Mouse (Mus musculus) lung, postnatal 36 days (tissue): ENCODE data around the gene Hba-a1.
"Not testable (repeated sequence)": the region's sequence is repeated elsewhere in the genome, so short reads cannot be mapped to it uniquely, and the experiment has no call there.

ENCODE experiments used
- DNase-seq: peaks from one replicate; pipeline ENCODE4 v3.0.0; 2022; ENCODE audit warnings: mixed read lengths

Hba-a1 gene

GRCm38 (mm10) chr11:32283091-32283777 lies at the start of gene Hba-a1:
Gene Hba-a1 (plus strand): TSS chr11:32283511.
- DNase-seq, result not testable (repeated sequence)

DNA sequence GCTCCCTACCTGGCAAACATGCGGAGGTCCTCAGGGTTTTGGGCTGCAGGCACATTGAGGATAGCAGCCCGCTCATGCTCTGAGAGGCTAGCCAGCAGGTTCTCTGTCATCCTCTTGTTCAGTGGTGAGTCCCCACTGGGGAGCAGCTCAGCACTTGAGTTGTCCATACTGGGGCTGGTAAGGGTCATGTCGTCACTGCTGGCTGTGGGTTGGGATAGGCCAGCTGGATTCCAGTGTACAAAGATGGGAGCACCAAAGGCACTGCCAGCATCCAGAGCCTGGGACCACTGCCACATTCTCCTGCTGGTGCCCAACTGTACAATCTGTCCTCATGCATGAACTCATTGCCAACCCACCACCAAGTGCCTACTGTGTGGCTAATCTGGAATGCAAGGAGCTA lies 49.4 kb upstream of the Hba-a1 start:
- DNase-seq, result no peak

DNA sequence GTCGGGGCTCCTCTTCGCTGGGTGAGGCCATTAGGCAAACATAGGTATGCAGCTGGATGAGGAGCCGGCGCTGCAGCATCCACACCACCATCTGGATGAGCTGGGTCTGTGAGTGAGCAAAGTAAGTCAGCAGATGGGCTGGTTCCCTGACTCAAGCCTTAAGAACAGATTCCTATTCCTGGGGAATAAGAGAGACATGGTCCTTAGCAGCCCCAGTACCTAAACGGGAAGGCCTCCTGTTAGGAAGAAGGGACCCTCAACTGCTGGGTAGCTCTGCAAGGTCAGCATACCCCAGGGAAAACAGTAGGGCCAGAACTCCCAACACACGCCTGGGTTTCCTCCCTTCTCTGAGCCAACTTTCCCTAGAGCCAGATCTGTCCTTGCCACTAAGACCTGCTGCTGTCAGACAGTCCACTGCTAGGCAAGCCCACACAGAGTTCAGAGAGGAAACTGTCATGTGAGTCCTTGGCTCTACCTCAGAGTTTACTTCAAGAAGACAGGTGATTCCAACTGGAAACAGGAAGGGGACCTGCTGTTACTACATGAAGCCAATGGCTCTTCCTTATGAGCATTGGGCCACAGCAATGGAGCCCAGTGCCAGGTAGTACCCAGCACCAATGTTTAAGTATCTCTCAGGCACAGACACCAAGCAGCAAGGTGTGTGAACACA lies 48.4 kb upstream of the Hba-a1 start:
- DNase-seq, result no peak

GRCm38 (mm10) chr11:32235646-32236045 lies 47.7 kb upstream of the Hba-a1 start:
- peak; percentile 45 for DNase-seq

DNA sequence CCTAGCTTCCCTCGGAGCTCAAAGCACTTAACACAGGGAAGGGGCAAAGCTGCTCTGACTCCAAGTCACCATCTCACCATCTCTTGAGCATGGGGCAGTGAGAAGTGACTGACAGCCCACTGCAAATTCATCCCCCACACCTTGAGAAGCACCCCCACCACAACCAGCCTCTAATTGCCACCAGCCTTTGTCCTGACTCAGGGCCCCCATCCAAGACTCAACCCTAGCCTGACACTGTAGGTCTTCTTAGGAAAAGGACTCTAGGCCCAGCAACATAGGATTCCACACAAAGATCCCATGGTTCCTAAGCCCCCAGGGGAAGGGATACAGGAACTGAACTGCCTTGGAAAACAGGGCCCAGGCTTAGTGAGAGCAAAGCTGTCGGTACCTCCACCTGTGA lies 47.2 kb upstream of the Hba-a1 start:
- DNase-seq, result no peak

DNA sequence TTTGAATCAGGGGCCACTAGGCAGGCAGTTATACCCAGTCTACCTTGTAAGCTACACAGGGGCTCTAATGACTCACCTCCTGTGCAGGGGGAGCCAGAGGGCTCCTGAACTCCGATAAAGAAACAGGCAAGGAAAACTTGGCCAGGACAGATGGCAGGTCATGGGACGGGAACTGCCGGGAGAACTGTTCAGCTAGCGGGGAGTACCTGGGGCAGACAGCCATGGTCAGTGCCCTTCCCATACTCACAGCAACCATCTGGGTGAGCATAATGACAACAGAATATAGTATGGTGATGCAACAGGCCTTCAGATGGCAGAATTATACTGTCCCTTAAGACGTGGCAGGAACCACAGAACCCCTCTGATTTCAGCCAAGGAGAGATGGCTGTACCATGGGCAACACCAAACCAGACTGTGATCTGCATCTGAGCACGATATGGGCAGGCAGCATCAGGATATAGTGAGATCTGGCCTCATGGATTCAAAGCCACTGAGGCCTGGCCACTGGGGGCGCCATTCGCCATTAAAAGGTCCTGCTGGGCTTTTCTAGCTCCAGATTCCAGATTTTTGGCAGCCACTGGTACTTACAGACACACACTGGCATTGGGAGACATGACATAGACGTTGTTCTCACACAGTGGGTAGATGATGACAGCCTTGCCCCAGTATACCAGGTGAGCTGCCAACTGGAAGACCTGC lies 46.5 kb upstream of the Hba-a1 start:
- DNase-seq, result peak; percentile 78

DNA sequence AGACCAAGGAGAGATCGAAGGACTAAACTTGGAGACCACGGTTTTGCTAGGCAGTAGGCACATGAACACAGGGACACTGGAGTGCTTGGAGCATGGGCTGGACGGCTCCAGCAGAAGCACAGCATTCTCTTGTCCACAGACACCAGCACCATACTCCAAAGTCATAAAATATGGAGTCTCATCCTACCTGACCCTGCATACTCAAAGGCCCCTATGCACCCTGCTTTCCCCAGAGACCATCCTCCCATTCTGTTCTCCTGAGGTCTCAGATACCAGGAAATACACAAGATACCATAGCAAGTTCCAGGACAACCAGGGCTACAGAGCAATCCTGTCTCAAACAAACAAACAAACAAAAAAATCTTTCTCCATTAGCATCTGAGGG lies 45.9 kb upstream of the Hba-a1 start:
- DNase-seq, result no peak

GRCm38 (mm10) chr11:32238093-32238860 lies 45.0 kb upstream of the Hba-a1 start:
- peak; percentile 84 for DNase-seq

GRCm38 (mm10) chr11:32241391-32241790 lies 41.9 kb upstream of the Hba-a1 start:
- no peak for DNase-seq

DNA sequence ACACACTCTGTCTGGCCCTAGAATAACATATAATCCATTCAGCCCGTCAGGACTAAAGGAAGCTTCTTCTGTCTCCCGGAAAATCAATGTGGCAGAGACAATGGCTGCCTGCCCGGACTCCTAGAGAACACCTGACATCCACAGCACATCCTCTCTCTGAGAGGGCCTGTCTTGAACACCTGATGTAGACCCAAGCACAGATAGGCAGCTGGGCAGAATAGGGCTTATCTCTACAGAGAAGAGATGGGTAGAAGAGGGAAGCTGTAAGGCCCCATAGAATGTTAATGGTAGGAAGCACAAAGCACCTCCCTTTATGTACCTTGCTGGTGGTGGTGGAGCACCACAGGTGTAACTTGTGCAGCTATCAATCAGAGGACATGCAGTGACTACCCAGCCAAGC lies 41.1 kb upstream of the Hba-a1 start:
- DNase-seq, result no peak

- DNase-seq, result no peak
Measured at GRCm38 (mm10) chr11:32243205-32243955, 39.9 kb upstream of the Hba-a1 start.

DNA sequence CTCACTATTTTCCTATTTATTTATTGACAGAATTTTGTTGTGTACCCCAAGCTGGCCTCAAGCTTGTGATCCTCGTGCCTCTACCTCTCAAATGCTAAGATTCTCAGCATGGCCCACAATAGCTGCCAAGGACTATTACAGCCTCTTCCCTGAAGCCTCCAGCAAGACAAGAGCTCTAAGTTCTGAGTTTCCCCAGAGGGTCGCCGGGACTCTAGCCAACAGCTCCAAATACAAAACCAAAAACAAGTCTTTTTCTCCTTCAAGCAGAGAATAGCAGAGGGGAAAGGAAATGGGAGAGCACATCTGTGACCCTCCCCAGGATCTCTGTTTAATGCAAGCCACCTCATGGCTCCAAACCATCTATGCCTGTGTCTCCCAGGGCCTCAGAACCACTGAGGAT lies 39.2 kb upstream of the Hba-a1 start:
- DNase-seq, result no peak

GRCm38 (mm10) chr11:32244617-32245016 lies 38.7 kb upstream of the Hba-a1 start:
- DNase-seq, result no peak

DNA sequence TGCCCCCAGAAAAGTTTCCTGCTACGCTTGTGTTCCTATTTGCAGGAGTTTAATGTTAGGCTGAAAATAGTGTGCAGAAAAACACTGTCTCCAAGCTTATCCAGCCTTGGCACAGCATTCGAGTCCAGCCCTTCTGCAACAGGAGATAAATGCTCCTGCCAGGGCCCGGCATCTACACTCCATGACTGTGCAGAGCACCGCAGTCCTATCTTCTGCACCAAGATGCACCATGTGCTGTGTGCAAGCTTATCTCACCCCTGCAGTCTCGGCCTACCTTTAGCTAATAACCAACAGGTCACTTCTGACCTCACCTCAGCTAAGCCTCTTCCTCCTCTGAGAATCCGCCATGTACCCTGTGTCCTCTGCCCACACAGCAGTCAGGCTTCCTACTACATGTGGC lies 37.7 kb upstream of the Hba-a1 start:
- DNase-seq, result no peak

DNA sequence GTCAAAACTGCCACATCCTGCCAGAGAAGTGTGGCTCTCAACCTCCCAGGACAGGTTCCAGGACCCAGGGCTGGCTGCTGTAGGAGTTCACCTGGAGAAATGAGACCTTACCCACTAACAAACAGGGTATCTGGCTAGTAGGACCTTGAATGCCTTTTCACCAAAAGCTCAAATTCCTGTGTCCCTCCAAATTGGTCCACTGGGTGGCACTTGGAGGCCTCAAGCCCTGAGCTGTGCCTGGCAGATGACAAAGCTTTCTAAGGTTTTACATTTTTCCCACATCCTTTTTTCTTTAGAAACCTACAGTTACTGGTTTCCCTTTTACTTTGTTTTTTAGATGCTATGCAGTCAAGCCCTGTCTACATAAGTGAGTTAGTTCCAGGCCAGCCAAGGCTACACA lies 36.2 kb upstream of the Hba-a1 start:
- no peak for DNase-seq

DNA sequence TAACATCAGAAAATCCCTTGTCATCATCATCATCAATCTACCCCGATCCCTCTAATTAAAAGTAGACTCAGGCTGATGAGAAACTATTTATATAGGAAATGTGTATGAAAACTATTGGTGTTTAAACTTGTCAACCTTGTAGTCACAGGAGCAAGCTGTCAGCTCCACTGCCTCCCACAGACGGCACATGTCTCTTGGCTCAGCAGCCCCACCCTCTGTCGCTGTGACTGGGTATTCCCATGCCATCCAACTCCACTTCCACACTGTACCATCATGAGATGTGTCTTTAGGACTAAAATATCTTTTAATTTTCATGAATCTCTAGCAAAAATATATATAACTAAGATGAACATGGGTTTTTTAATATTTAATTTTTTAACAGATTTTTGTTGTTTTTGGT lies 35.0 kb upstream of the Hba-a1 start:
- DNase-seq, result no peak

- DNase-seq, result no peak
Measured at GRCm38 (mm10) chr11:32250880-32251763, 32.2 kb upstream of the Hba-a1 start.

DNA sequence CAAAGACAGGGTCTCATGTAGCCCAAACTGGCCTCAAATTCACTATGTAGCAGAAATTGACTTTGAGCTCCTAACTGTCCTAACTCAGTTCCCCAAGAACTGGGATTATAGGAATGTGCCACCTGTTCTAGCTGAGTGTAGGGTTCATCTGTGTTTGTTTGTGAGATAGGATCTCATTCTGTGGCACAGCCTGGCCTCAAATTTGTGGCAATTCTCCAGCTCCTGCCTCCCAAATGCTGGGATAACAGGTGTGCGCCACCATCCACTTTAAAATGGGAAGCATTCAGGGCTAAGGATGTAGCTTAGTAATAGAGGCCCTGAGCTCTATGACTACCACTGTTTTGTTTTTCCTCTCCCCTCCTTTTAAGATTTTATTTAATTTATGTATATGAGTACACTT lies 30.2 kb upstream of the Hba-a1 start:
- DNase-seq, result no peak

- DNase-seq, result no peak
Measured at GRCm38 (mm10) chr11:32256146-32256545, 27.2 kb upstream of the Hba-a1 start.

- no peak for DNase-seq
Measured at GRCm38 (mm10) chr11:32256566-32256965, 26.7 kb upstream of the Hba-a1 start.

DNA sequence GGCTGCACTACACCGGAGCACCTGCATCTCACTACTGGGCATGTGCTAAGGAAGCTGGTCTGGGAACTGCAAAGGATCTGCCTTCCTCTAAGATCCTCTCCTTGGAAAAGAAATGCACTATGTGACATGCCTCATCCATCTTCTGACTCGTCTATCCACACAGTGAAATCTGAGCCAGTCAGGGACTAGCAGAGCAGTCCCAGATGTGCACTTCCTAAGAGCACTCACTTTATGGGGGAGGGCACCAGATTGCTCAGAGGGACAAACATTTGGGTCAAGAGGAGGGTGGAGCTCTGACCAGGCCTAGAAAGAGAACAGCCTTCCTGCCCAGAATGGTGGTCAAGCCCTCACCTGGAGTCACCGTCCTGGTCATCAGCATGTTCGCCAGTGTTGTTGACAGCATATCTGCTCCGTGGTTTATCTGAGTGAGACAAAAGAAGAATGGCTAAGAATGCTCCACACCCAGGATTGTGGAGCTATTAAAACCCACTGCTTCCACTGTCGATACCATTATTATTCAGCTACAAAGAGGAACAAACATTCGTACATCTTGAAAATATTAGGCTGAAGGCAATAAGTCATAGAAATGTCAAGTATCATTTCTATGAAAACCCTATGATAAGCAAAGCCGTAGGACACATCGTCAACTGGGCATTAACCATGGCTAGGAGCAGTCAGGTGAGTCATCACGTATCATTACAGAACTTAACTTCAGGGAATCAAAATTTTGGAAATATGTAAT lies 20.5 kb upstream of the Hba-a1 start:
- DNase-seq, result no peak
